Mouse (Mus musculus) small intestine, adult 2 months (tissue): Measurements from ENCODE around the gene Hnf4a.

Source experiments
- CTCF ChIP-seq: fragments of 200-500 bp; IDR thresholded peaks from 2 replicates; pipeline ENCODE4 v1.5.1; 2012; ENCODE audit warnings: low read depth, mild to moderate bottlenecking, control low read depth, inconsistent platforms, low read length, moderate library complexity, mixed read lengths; ENCODE audit not compliant: insufficient replicate concordance, insufficient read length; ENCODE audit errors: extremely low read depth
- POLR2A ChIP-seq: fragments of 200-500 bp; IDR thresholded peaks from 2 replicates; pipeline ENCODE4 v1.6.1; 2012; ENCODE audit warnings: low read depth, mild to moderate bottlenecking, control low read depth, inconsistent platforms, low read length, moderate library complexity

- TF ChIP-seq CTCF = no peak
- TF ChIP-seq POLR2A = no peak
Observed at GRCm38 (mm10) chr2:163555417-163555816, 48.8 kb downstream of the Hnf4a start.
